Mouse (Mus musculus) T-cell, adult 66 days (primary cell): Measurements from ENCODE around the gene Susd4. TPM values are rescaled to one million over a fixed set of nuclear protein-coding genes. Genes with fewer than 3 reads are reported as not detected.

Experiments
- total RNA-seq, 2 experiments: library from RNA; stranded (reverse); gene quantifications; 3 replicates in 1 of 2; 4 replicates in 1 of 2; pipeline ENCODE4 v1.2.4; 2023

Gene Susd4
- total RNA-seq, result 1 to 10 TPM; 7.2 to 7.4 TPM

DNA sequence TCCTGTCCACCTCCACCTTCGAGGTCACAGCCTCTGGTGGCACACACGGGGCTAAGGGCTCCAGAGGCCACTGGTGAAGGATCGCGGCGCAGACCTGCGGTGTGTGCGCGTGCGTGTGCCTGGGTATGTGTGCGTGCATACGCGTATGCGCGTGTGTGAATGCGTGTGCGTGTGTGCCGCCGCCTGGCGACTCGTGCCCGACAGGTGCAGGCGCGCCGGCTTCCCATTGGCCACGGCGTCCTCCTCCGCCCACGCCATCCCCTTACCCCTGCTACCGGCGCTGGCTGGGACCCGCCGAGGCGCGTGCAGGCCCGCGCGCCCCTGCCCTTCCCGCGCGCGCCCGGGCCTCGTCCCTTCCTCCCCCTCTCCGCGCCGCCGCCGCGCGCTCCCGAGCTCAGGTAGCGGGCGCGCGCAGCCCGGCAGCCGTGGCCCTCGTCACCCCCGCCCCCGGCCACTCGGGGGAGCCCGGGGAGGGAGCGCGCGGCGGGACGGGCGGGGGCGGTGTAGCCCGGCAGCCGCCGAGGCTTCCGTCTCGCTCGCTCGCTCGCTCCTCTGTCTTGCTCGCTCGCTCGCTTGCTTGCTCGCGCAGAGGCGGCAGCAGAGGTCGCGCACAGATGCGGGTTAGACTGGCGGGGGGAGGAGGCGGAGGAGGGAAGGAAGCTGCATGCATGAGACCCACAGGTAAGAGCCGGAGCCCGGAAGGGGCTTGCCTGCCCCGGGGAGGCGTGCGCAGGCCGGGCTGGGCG is at the start of gene Susd4:
Gene Susd4, plus strand, starts transcription at position 145 of the 746 bp plus-strand sequence.

DNA sequence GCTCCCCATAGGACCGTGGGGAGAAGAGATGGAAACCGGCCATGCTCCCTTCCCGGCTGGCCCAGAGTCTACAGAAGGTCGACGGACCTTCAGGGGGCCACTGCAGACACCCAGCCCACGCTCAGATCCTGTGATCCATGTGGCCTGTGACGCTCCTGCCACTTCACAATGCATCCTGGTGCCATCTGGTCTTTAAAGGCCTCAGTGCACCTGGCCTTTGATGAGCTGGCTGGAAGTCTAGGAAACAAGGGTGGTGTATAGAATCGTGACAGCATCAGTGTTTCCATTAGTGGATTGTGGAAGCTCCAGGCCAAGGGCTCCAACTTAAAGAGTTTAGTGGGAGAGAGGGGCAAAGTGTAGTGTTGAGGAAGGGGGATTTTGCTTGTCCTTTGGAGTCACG is 14.6 kb upstream of the Susd4 start, which contains the start of gene Ccdc185:
Gene Ccdc185, minus strand, starts transcription at position 101 of the 400 bp plus-strand sequence.

Other genes with a start within 250 kb of the Susd4 start
- gene Capn2, start 246.3 kb upstream of the Susd4 start, total RNA-seq, result 10 to 100 TPM; 76.9 to 80.7 TPM
- gene Capn8, start 198.9 kb upstream of the Susd4 start, total RNA-seq, result not detected
- gene Ccdc185, start 14.7 kb upstream of the Susd4 start, total RNA-seq, result not detected
- under 1 TPM in 1 of 2 experiments, not detected in 1; 0.39 TPM for gene Tlr5, start 190.9 kb downstream of the Susd4 start, total RNA-seq